Mouse (Mus musculus) neural tube, embryonic 15.5 days (tissue): ENCODE data around the gene Dennd1b. TPM values are rescaled to one million over a fixed set of nuclear protein-coding genes. Genes with fewer than 3 reads are reported as not detected.

Experiments
- ATAC-seq: fragments of 200-750 bp; cut with Nextera tagmentation; 2 replicates; pipeline ENCODE4 v1.8.0; 2017; ENCODE audit warnings: mild to moderate bottlenecking, moderate TSS enrichment, moderate library complexity; ENCODE audit not compliant: low FRiP score
- H3K27ac ChIP-seq: fragments of 300-500 bp; sonication (generic); replicated peaks from 2 replicates; pipeline ENCODE4 v1.5.1; 2015; ENCODE audit warnings: mild to moderate bottlenecking, inconsistent platforms
- H3K27me3 ChIP-seq: fragments of 300-500 bp; sonication (generic); replicated peaks from 2 replicates; pipeline ENCODE4 v1.6.1; 2015; ENCODE audit warnings: inconsistent platforms
- H3K36me3 ChIP-seq: fragments of 300-500 bp; sonication (generic); 2 replicates; pipeline ENCODE4 v1.6.1; 2015; ENCODE audit warnings: inconsistent platforms
- H3K4me1 ChIP-seq: fragments of 300-500 bp; sonication (generic); 2 replicates; pipeline ENCODE4 v1.6.1; 2015; ENCODE audit warnings: inconsistent platforms
- H3K4me2 ChIP-seq: fragments of 300-500 bp; sonication (generic); 2 replicates; pipeline ENCODE4 v1.6.1; 2015; ENCODE audit warnings: inconsistent platforms, mild to moderate bottlenecking, moderate library complexity
- H3K4me3 ChIP-seq: fragments of 300-500 bp; sonication (generic); replicated peaks from 2 replicates; pipeline ENCODE4 v1.5.1; 2015; ENCODE audit warnings: mild to moderate bottlenecking, inconsistent platforms
- H3K9ac ChIP-seq: fragments of 300-500 bp; sonication (generic); replicated peaks from 2 replicates; pipeline ENCODE4 v1.6.1; 2015; ENCODE audit warnings: mild to moderate bottlenecking, inconsistent platforms
- H3K9me3 ChIP-seq: fragments of 300-500 bp; sonication (generic); replicated peaks from 2 replicates; pipeline ENCODE4 v1.6.1; 2016; ENCODE audit warnings: inconsistent platforms
- WGBS: fragments of 180-500 bp; shearing (Covaris S2); methylation state at CpG from one replicate; pipeline ENCODE4 v1.1.7; 2015; ENCODE audit warnings: mixed read lengths; 5-methylcytosine and 5-hydroxymethylcytosine counted together
- polyA plus RNA-seq: library from polyadenylated mRNA; unstranded; fragments of >200 nt; fragmentation: Nextera tagmentation; extraction: Ambion mirVana; gene quantifications from 2 replicates; pipeline ENCODE4 v1.2.1, GENCODE M21; 2015

The Dennd1b gene
- polyA plus RNA-seq, 1 experiment from 2014 or later = 9.1 TPM

DNA sequence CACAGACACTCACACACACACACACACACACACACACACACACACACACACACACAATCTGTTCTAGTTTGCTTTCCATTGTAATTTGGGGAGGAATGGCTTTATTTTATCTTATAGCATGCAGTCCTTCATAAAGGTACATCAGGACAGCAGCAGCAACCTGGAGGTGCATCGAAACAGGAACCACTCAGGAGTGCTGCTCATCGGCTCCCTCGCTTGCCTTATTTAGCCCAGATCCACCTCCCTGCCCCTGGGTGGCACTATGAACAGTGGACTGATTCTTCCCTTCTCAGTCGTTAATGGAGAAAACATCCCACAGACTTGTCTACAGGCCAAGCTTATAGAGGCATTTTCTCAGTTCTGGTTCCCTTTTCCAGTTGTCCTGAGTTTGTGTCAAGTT, 71.9 kb downstream of the Dennd1b start:
- H3K36me3 ChIP-seq = no peaks in the 10 kb centered on the region
- H3K27me3 ChIP-seq = no peaks in the 10 kb centered on the region
- no peak overlapping the region for H3K27ac ChIP-seq
- 71% methylated on average over 4 of the region's 4 CpGs for WGBS
- H3K4me2 ChIP-seq = no peak overlapping the region
- no peak for ATAC-seq
- H3K4me3 ChIP-seq = no peak overlapping the region
- no peak overlapping the region for H3K9ac ChIP-seq
- H3K4me1 ChIP-seq = no peaks in the 10 kb centered on the region
- H3K9me3 ChIP-seq = no peaks in the 10 kb centered on the region

GRCm38 (mm10) chr1:139036302-139036701, 73.1 kb downstream of the Dennd1b start:
- 85% methylated on average over 1 of the region's 1 CpGs for WGBS
- Histone ChIP-seq H3K9me3 (no peaks in the 10 kb centered on the region), H3K27me3 (no peaks in the 10 kb centered on the region), H3K4me2 (no peak overlapping the region), H3K36me3 (no peaks in the 10 kb centered on the region), H3K27ac (no peak overlapping the region), H3K4me1 (no peaks in the 10 kb centered on the region), H3K4me3 (no peak overlapping the region), H3K9ac (no peak overlapping the region)
- no peak for ATAC-seq

- Histone ChIP-seq H3K36me3 (no peaks in the 10 kb centered on the region), H3K4me3 (no peak overlapping the region)
Measured at GRCm38 (mm10) chr1:139036768-139037507, 73.7 kb downstream of the Dennd1b start.

DNA sequence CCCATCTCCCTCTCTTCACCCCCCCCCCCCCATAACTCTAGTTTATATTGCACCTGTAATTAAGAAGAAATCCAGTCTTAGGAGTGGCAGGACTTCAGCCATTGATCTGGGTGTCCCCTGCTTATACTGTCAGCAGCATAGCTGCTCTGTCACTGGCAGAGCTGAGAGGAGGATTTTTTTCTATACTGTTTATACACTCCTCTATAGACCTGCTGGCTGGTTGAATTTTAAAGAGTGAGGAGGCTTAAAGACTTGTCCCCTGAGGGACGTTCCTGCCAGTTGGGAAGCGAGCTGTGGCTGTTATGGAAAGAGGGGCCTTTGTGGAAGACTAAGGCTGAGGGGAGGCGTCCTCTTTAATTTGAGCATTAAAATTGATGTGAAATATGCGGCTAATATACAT, 74.8 kb downstream of the Dennd1b start:
- Histone ChIP-seq H3K9me3 (no peaks in the 10 kb centered on the region), H3K27ac (no peak overlapping the region), H3K4me3 (no peak overlapping the region), H3K4me2 (no peak overlapping the region), H3K27me3 (no peaks in the 10 kb centered on the region), H3K9ac (no peak overlapping the region), H3K4me1 (no peaks in the 10 kb centered on the region), H3K36me3 (no peaks in the 10 kb centered on the region)
- no peak for ATAC-seq
- whole genome bisulfite sequencing = 16% methylated on average over 4 of the region's 4 CpGs

More at GRCm38 (mm10) chr1:139036768-139037507, 73.7 kb downstream of the Dennd1b start:
- Histone ChIP-seq H3K27me3 (no peaks in the 10 kb centered on the region), H3K9me3 (no peaks in the 10 kb centered on the region), H3K9ac (no peak overlapping the region), H3K27ac (no peak overlapping the region), H3K4me2 (no peak overlapping the region), H3K4me1 (no peaks in the 10 kb centered on the region)
- 68% methylated on average over 7 of the region's 7 CpGs for WGBS
- no peak for ATAC-seq

DNA sequence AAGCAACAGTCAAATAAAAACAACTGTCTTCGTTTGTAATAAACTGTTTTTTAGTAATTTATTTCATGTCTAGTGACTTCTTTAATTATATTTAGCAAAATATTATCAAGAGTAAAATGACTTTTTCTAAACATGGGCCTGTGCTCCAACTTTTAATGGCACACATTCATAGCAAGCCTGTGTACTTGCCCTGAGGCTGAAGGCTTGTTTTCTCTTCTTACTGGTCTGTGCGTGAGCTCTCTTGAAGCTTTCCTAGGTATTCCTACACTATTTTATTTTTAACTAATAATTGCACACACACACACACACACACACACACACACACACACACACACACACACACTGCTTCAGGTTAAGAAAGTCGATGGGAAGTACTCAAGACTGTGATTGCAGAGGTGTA, 75.4 kb downstream of the Dennd1b start:
- ATAC-seq = no peak
- Histone ChIP-seq H3K27ac (no peak overlapping the region), H3K36me3 (no peaks in the 10 kb centered on the region), H3K4me3 (no peak overlapping the region), H3K9ac (no peak overlapping the region), H3K27me3 (no peaks in the 10 kb centered on the region), H3K4me2 (no peak overlapping the region), H3K4me1 (no peaks in the 10 kb centered on the region), H3K9me3 (no peaks in the 10 kb centered on the region)
- WGBS = 55% methylated on average over 3 of the region's 3 CpGs

- H3K9me3 ChIP-seq = no peaks in the 10 kb centered on the region
- H3K4me3 ChIP-seq = no peak overlapping the region
- H3K27ac ChIP-seq = no peak overlapping the region
- ATAC-seq = no peak
- WGBS = 62% methylated on average over 7 of the region's 7 CpGs
- H3K4me1 ChIP-seq = no peaks in the 10 kb centered on the region
- H3K4me2 ChIP-seq = no peak overlapping the region
- H3K9ac ChIP-seq = no peak overlapping the region
- H3K27me3 ChIP-seq = no peaks in the 10 kb centered on the region
- no peaks in the 10 kb centered on the region for H3K36me3 ChIP-seq
Measured at GRCm38 (mm10) chr1:139039529-139040230, 76.4 kb downstream of the Dennd1b start.

DNA sequence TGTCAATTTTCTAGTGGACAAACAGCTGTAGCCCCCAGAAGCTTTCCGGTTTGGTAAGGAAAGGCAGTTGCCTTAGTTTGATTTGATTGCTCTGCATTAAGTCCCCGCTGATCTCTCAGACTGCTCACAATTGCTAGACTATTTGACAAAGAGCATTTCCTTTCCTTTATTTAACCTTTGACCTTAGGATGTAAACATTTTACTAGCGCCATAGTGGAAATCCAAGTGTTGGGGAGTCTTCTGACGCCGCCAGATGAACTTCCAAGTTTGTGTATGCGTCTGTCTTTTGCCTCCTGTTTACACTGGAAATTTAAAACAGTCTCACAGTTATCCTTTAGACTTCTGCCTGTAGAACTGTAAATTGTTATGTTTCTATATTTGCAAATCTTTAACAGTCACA, 85.8 kb downstream of the Dennd1b start:
- no peaks in the 10 kb centered on the region for H3K27me3 ChIP-seq
- no peak overlapping the region for H3K4me2 ChIP-seq
- 74% methylated on average over 6 of the region's 6 CpGs for WGBS
- H3K4me3 ChIP-seq = no peak overlapping the region
- H3K9me3 ChIP-seq = no peaks in the 10 kb centered on the region
- no peak overlapping the region for H3K27ac ChIP-seq
- H3K4me1 ChIP-seq = peaks cover 5% of the 10 kb centered on the region; the same call in 1 of the 2 replicates
- ATAC-seq = no peak
- no peak overlapping the region for H3K9ac ChIP-seq
- H3K36me3 ChIP-seq = no peaks in the 10 kb centered on the region

DNA sequence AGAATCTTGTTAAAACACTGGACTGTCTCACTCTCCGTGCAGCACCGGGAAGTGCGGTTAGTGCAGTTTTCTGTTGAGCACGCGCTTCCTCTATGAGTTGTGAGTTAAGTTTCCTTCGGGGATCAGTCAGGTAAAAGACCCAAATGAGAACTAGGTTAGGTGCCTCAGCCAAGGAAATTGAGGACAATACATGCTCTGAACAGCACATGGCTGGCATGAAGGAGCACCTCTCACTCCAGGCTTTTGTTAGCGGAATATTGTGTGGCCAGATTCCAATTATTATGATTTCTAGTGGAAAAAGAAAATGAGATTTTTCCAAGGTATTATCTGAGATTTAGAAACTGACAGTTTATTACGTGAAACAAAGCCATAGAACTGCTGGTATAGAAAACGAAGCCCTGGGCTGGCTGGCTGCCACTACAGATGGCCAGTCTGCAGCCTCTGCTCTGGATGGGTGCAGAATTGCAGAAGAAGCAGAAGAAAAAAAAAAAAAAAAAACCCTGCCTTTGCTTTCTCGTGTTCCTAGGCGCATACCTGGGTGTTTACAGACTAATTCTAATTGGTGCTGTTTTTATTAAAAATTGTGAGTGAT, 86.7 kb downstream of the Dennd1b start:
- Histone ChIP-seq H3K9ac (no peak overlapping the region), H3K27ac (no peak overlapping the region), H3K36me3 (0 out of 2 replicates have a peak, but pooled peaks cover 3% of the 10 kb centered on the region), H3K27me3 (no peaks in the 10 kb centered on the region), H3K9me3 (no peaks in the 10 kb centered on the region), H3K4me1 (peaks cover 5% of the 10 kb centered on the region; the same call in 1 of the 2 replicates), H3K4me2 (no peak overlapping the region), H3K4me3 (no peak overlapping the region)
- WGBS = 67% methylated on average over 11 of the region's 11 CpGs
- no peak for ATAC-seq

- no peak overlapping the region for H3K9ac ChIP-seq
- ATAC-seq = no peak
- no peak overlapping the region for H3K27ac ChIP-seq
- no peak overlapping the region for H3K4me2 ChIP-seq
- H3K4me3 ChIP-seq = no peak overlapping the region
- H3K27me3 ChIP-seq = no peaks in the 10 kb centered on the region
- H3K4me1 ChIP-seq = peaks cover 5% of the 10 kb centered on the region; the same call in 1 of the 2 replicates
- no peaks in the 10 kb centered on the region for H3K9me3 ChIP-seq
- H3K36me3 ChIP-seq = 0 out of 2 replicates have a peak, but pooled peaks cover 3% of the 10 kb centered on the region
Measured at GRCm38 (mm10) chr1:139053003-139053402, 89.8 kb downstream of the Dennd1b start.

DNA sequence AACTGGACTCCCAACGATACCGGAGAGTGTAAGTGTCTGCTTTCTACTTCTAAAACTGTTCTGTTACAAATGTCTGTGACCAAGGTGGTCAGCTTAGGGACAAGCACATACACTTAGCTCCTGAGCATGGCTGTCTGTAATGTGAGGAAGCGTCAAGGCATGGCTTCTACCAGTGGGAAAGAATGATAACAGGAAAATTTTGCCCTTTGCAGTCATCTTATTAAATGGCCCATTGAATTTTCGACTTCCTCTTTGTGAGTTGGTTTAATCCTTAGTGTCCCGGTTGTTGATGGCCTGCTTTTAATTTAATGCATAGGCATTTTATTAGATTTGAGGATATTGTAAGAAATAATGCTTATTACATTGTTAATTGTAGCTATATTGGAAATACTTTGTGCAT, 97.1 kb downstream of the Dennd1b start:
- Histone ChIP-seq H3K4me2 (no peak overlapping the region), H3K9me3 (no peaks in the 10 kb centered on the region), H3K9ac (no peak overlapping the region), H3K4me3 (no peak overlapping the region), H3K27me3 (no peaks in the 10 kb centered on the region), H3K4me1 (no peaks in the 10 kb centered on the region), H3K27ac (no peak overlapping the region), H3K36me3 (no peaks in the 10 kb centered on the region)
- ATAC-seq = no peak
- WGBS = 95% methylated on average over 5 of the region's 5 CpGs

GRCm38 (mm10) chr1:139064711-139065110, 101.5 kb downstream of the Dennd1b start:
- ATAC-seq = no peak
- Histone ChIP-seq H3K9me3 (no peaks in the 10 kb centered on the region), H3K4me3 (no peak overlapping the region), H3K36me3 (no peaks in the 10 kb centered on the region), H3K27me3 (no peaks in the 10 kb centered on the region), H3K4me1 (no peaks in the 10 kb centered on the region), H3K27ac (no peak overlapping the region), H3K4me2 (no peak overlapping the region), H3K9ac (no peak overlapping the region)
- WGBS = 89% methylated on average over 2 of the region's 2 CpGs

DNA sequence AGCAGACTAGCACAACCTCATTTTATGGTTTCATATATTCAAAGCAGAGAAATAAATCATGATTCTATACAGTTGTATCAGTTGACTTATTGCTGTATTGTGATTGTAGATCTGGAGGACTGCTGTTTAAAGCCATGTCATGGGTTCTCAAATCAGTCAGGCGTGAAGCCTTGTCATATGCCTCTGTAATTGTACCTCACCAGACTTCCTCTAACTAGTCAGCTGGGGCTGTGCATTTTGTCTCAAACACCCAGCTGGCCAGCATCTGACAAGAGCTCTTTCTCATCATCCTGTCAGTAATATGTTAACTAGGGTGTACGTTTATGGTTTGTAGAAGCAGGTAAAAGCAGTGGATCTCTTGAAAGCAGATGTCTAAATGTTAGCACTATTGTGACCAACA, 104.0 kb downstream of the Dennd1b start:
- Histone ChIP-seq H3K27ac (no peak overlapping the region), H3K36me3 (no peaks in the 10 kb centered on the region), H3K4me2 (no peak overlapping the region), H3K9me3 (no peaks in the 10 kb centered on the region), H3K4me3 (no peak overlapping the region), H3K4me1 (no peaks in the 10 kb centered on the region), H3K27me3 (no peaks in the 10 kb centered on the region), H3K9ac (no peak overlapping the region)
- 52% methylated on average over 2 of the region's 2 CpGs for WGBS
- ATAC-seq = no peak
